Mouse (Mus musculus) lung, embryonic 16.5 days (tissue): ENCODE measurements around the gene Palb2. TPM values are rescaled to one million over a fixed set of nuclear protein-coding genes. Genes with fewer than 3 reads are reported as not detected.
"Not testable (repeated sequence)": the region's sequence is repeated elsewhere in the genome, so short reads cannot be mapped to it uniquely, and the experiment has no call there.

Source experiments
- ATAC-seq: fragments of 200-750 bp; cut with Nextera tagmentation; 2 replicates; pipeline ENCODE4 v1.8.0; 2017; ENCODE audit warnings: low read depth, mild to moderate bottlenecking, moderate library complexity
- H3K27ac ChIP-seq: fragments of 300-500 bp; sonication (generic); 2 replicates; pipeline ENCODE4 v1.5.1; 2014; ENCODE audit warnings: mild to moderate bottlenecking, control low read depth, low read length
- H3K27me3 ChIP-seq: fragments of 300-500 bp; sonication (generic); 2 replicates; pipeline ENCODE4 v1.6.1; 2014; ENCODE audit warnings: low read depth, low read length, mixed read lengths; ENCODE audit not compliant: control insufficient read depth, insufficient read depth
- H3K36me3 ChIP-seq: fragments of 300-500 bp; sonication (generic); 2 replicates; pipeline ENCODE4 v1.6.1; 2014; ENCODE audit warnings: low read length; ENCODE audit not compliant: control insufficient read depth, insufficient read depth
- H3K4me1 ChIP-seq: fragments of 300-500 bp; sonication (generic); replicated peaks from 2 replicates; pipeline ENCODE4 v1.6.1; 2014; ENCODE audit warnings: low read length, mixed read lengths; ENCODE audit not compliant: control insufficient read depth, insufficient read depth
- H3K4me2 ChIP-seq: fragments of 300-500 bp; sonication (generic); 2 replicates; pipeline ENCODE4 v1.6.1; 2014; ENCODE audit warnings: low read depth, low read length, control low read depth
- H3K4me3 ChIP-seq: fragments of 300-500 bp; sonication (generic); 2 replicates; pipeline ENCODE4 v1.5.1; 2014; ENCODE audit warnings: mild to moderate bottlenecking, low read length, control low read depth
- H3K9ac ChIP-seq: fragments of 300-500 bp; sonication (generic); 2 replicates; pipeline ENCODE4 v1.6.1; 2014; ENCODE audit warnings: low read length, control low read depth
- H3K9me3 ChIP-seq: fragments of 300-500 bp; sonication (generic); 2 replicates; pipeline ENCODE4 v1.6.1; 2016; ENCODE audit warnings: low read length; ENCODE audit not compliant: control insufficient read depth
- WGBS: fragments of 180-500 bp; shearing (Covaris S2); extraction: QIAGEN DNeasy Blood & Tissue Kit; methylation state at CpG from one replicate; pipeline ENCODE4 v1.1.7; 2014; 5-methylcytosine and 5-hydroxymethylcytosine counted together
- polyA plus RNA-seq: library from polyadenylated mRNA; unstranded; fragments of >200 nt; fragmentation: Nextera tagmentation; extraction: Ambion mirVana; gene quantifications from 2 replicates; pipeline ENCODE4 v1.2.1, GENCODE M21; 2015

Palb2 gene
- polyA plus RNA-seq, 1 experiment from 2014 or later, result 18.4 TPM

- no peaks in the 10 kb centered on the region for H3K9me3 ChIP-seq
- H3K4me2 ChIP-seq, result no peak overlapping the region
- peaks cover 14% of the 10 kb centered on the region; the same call in 1 of the 2 replicates for H3K36me3 ChIP-seq
- ATAC-seq, result no peak
- no peak overlapping the region for H3K9ac ChIP-seq
- no peak overlapping the region for H3K27ac ChIP-seq
- no peak overlapping the region for H3K4me3 ChIP-seq
- 76% methylated on average over 4 of the region's 4 CpGs for WGBS
- H3K4me1 ChIP-seq, result no peaks in the 10 kb centered on the region
- no peaks in the 10 kb centered on the region for H3K27me3 ChIP-seq
Observed at GRCm38 (mm10) chr7:122123518-122123917, 9.3 kb downstream of the Palb2 start.

GRCm38 (mm10) chr7:122108206-122108605 lies 24.6 kb downstream of the Palb2 start:
- no peak overlapping the region for H3K9ac ChIP-seq
- peaks cover 11% of the 10 kb centered on the region for H3K36me3 ChIP-seq
- 86% methylated on average over 6 of the region's 6 CpGs for WGBS
- no peak overlapping the region for H3K4me2 ChIP-seq
- ATAC-seq, result no peak
- H3K27ac ChIP-seq, result no peak overlapping the region
- H3K4me1 ChIP-seq, result no peaks in the 10 kb centered on the region
- no peak overlapping the region for H3K4me3 ChIP-seq
- H3K27me3 ChIP-seq, result no peaks in the 10 kb centered on the region
- H3K9me3 ChIP-seq, result no peaks in the 10 kb centered on the region

DNA sequence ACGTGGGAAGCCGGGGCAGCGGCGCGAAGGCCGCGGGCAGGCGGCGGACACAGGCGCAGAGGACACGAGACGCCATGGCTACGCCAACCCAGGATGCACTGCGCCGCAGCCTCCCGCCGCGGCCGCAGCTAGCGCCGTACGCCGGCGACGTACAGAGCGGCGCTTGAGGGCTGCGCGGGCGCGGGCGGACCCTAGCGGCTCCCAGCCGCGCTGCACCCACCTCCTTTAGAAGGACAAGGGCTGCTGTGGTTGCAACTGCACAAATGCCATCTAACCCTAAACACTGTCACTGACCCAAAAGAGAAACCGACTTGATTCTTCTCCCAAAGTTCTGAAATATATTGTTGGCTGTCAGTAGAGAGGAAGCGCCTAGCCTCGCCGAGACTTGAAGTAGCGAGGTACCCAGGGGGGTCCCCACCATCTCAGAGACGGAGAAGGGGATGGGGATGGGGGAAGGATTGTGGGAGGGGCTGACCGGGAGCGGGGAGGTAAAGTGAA lies 31.0 kb downstream of the Palb2 start, which contains the start of gene Ndufab1:
TSS of gene Ndufab1 (minus strand) at position 140 of the 498 bp plus-strand sequence.
- peaks cover 11% of the 10 kb centered on the region for H3K4me1 ChIP-seq
- H3K9ac ChIP-seq, result peak within 1 kb of the TSS; percentile 88
- no peaks in the 10 kb centered on the region for H3K9me3 ChIP-seq
- H3K4me2 ChIP-seq, result peak within 1 kb of the TSS; percentile 94
- 0 out of 2 replicates have a peak within 1 kb of the TSS, but pooled peaks have one; percentile 46 for H3K27ac ChIP-seq
- no peaks in the 10 kb centered on the region for H3K27me3 ChIP-seq
- WGBS, result under 1% methylated on average over 34 of the region's 43 CpGs
- peak; percentile 100 for ATAC-seq
- H3K36me3 ChIP-seq, result peaks cover 8% of the 10 kb centered on the region
- peak within 1 kb of the TSS; percentile 73 for H3K4me3 ChIP-seq

DNA sequence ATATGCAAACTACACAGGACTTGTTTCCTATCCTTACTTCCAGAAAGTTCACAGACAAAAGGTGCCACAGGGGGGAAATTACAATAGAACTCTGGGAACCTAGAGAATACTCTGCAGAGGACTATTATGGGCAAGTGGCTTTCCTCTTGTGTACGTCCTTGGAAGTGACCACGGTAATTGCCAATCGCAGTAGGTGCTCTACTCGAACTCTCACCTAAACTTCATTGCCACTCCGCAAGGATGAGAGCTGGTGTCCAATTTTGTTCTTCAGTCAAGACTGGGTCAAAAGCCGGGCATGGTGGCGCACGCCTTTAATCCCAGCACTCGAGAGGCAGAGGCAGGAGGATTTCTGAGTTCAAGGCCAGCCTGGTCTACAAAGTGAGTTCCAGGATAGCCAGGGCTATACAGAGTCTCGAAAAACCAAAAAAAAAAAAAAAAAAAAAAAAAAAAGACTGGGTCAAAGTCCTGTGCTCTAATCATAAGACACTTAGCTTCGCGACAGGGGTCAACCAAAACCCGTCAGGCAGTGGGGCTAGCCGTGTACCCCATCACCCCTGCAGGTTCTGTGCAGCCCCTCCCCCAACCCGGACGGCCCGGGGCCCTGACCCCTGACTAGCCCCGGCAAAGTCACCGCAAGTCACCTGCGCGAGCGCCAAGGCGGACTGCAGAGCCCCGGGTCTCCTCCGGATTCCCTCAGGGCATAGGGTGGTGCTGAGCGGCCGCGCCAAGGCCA lies 31.6 kb downstream of the Palb2 start:
- Histone ChIP-seq H3K4me3 (peak overlapping the region; percentile 73), H3K4me1 (peaks cover 11% of the 10 kb centered on the region)
- 4% methylated on average over 25 of the region's 28 CpGs for WGBS

DNA sequence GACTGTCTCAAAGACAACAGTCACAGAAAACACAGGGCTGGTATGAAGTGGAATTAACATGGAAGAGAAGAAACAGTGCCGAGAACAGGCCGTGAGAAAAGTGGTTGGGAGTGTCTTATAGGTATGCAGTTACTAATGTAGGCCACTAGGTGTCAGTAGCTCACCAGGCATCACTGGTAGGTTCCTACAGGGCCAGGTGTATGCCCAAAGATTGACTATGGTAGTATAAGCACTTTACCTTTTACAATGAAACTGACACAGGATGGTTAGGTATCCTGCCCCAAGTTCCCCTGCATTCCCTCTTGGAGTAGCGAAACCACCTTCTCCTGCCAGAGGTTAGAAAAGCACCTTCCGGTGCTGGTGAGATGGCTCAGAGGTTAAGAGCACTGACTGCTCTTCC lies 33.6 kb downstream of the Palb2 start:
- no peak for ATAC-seq
- Histone ChIP-seq H3K27ac (no peak overlapping the region), H3K9me3 (no peaks in the 10 kb centered on the region), H3K4me2 (no peak overlapping the region), H3K4me3 (no peak overlapping the region), H3K27me3 (no peaks in the 10 kb centered on the region), H3K4me1 (peaks cover 11% of the 10 kb centered on the region), H3K9ac (no peak overlapping the region), H3K36me3 (peaks cover 33% of the 10 kb centered on the region)
- WGBS, result 58% methylated on average over 4 of the region's 4 CpGs

More for the DNA sequence above, 31.6 kb downstream of the Palb2 start:
- Histone ChIP-seq H3K4me2 (peak overlapping the region; percentile 94), H3K36me3 (peaks cover 14% of the 10 kb centered on the region), H3K27ac (0 out of 2 replicates have a peak overlapping the region, but pooled peaks have one; percentile 46), H3K9ac (peak overlapping the region; percentile 88)
- ATAC-seq, result peak; percentile 76
- not testable (repeated sequence) for H3K9me3 ChIP-seq, H3K27me3 ChIP-seq

- no peak overlapping the region for H3K4me3 ChIP-seq
- no peak overlapping the region for H3K9ac ChIP-seq
- 80% methylated on average over 3 of the region's 3 CpGs for WGBS
- H3K27me3 ChIP-seq, result no peaks in the 10 kb centered on the region
- no peak overlapping the region for H3K27ac ChIP-seq
- no peak for ATAC-seq
- H3K4me2 ChIP-seq, result no peak overlapping the region
- H3K4me1 ChIP-seq, result peaks cover 11% of the 10 kb centered on the region
- H3K36me3 ChIP-seq, result peaks cover 39% of the 10 kb centered on the region
- no peaks in the 10 kb centered on the region for H3K9me3 ChIP-seq
Observed at GRCm38 (mm10) chr7:122098009-122098408, 34.8 kb downstream of the Palb2 start.

- no peaks in the 10 kb centered on the region for H3K4me1 ChIP-seq
- WGBS, result 86% methylated on average over 2 of the region's 2 CpGs
- H3K27ac ChIP-seq, result no peak overlapping the region
- no peak overlapping the region for H3K4me3 ChIP-seq
- no peak for ATAC-seq
- no peak overlapping the region for H3K4me2 ChIP-seq
- no peaks in the 10 kb centered on the region for H3K27me3 ChIP-seq
- H3K36me3 ChIP-seq, result peaks cover 61% of the 10 kb centered on the region
- H3K9ac ChIP-seq, result no peak overlapping the region
- no peaks in the 10 kb centered on the region for H3K9me3 ChIP-seq
Observed at GRCm38 (mm10) chr7:122094564-122095330, 38.0 kb downstream of the Palb2 start.

- Histone ChIP-seq H3K4me2 (no peak overlapping the region), H3K4me3 (no peak overlapping the region), H3K36me3 (peaks cover 50% of the 10 kb centered on the region), H3K4me1 (no peaks in the 10 kb centered on the region), H3K9me3 (no peaks in the 10 kb centered on the region), H3K27me3 (no peaks in the 10 kb centered on the region), H3K27ac (no peak overlapping the region), H3K9ac (no peak overlapping the region)
- ATAC-seq, result no peak
- 85% methylated on average over 11 of the region's 11 CpGs for WGBS
Observed at GRCm38 (mm10) chr7:122087195-122087982, 45.4 kb downstream of the Palb2 start.
